Mouse (Mus musculus) monocyte, adult 59 days (primary cell): ENCODE results near the gene Olfr836. TPM values are rescaled to one million over a fixed set of nuclear protein-coding genes. Genes with fewer than 3 reads are reported as not detected.

Experiments used
- total RNA-seq, 2 experiments: library from RNA; stranded (reverse); gene quantifications; one replicate each; pipeline ENCODE4 v1.2.4; 2023

Gene Olfr836
- not detected for total RNA-seq

DNA sequence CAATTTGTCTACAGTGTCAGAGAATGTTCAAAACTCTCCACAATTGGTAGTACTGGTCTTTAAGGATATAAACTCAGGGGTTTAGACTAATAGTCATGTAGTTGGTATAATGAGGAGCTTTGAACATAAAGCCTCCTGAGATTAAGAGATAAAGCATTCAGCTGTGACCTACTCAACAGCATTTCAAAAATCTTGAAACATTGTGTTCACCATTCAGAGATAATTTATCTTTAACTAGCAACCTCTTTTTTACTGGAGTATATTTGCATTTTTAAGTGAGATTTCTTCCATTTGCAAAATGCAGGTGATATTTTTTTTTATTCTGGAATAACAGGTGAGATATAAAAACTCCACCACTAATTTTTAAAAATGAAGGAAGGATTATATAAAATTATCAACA is at the start of gene Olfr836:
TSS of gene Olfr836 (plus strand) at position 301 of the 400 bp plus-strand sequence.

DNA sequence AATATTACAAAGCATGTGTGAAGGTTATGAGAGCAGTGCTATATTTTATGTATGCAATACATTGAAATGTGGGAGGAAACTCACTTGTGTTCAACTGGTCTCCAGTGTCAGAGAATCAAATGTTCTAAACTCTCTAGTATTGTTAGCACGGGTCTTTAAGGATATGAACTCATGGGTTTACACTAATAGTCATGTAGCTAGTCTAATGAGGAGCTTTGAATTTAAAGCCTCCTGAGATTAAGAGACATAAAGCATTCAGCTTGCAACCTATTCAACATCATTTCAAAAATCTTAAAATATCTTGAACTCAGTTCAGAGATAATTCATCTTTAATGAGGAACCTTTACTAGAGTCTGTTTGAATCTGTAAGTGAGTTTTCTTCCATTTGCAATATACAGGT is 15.8 kb downstream of the Olfr836 start, which contains the start of gene Olfr837:
TSS of gene Olfr837 (plus strand) at position 301 of the 400 bp plus-strand sequence.

Other genes with a start within 250 kb of the Olfr836 start
- gene Olfr830, start 245.7 kb upstream of the Olfr836 start, total RNA-seq = not detected
- not detected for gene Olfr832, start 183.3 kb upstream of the Olfr836 start, total RNA-seq
- not detected for gene Olfr834, start 132.4 kb upstream of the Olfr836 start, total RNA-seq
- not detected for gene Olfr835, start 87.6 kb upstream of the Olfr836 start, total RNA-seq
- gene Olfr837, start 15.9 kb downstream of the Olfr836 start, total RNA-seq = not detected
- not detected for gene Olfr839-ps1, start 56.9 kb downstream of the Olfr836 start, total RNA-seq
- not detected for gene Olfr843, start 131.6 kb downstream of the Olfr836 start, total RNA-seq
- gene Olfr844, start 196.0 kb downstream of the Olfr836 start, total RNA-seq = not detected
- gene Olfr845, start 216.1 kb downstream of the Olfr836 start, total RNA-seq = not detected
- gene Olfr846, start 243.6 kb downstream of the Olfr836 start, total RNA-seq = not detected